22 mouse cellular contexts compared by ENCODE assay signal in the genomic region with DNA sequence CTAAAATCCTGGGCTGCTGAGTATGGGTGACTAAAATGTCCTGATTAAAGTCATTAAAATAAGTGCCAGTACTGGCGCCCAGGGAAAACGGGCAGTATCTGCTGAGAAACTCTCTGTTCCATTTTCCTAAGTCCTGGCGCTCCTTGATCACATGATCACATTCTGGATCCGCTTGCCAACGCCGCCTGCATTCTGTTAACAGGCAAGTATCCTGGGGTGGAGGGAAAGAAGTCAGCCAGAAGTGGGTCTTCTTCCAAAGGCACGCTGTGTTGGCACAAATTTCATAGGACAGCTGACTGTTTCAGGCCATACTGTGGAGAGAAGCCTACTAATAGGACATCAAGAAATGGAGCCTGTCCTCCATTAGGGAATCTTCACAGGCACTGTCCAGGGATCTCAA. TPM values are rescaled to one million over a fixed set of nuclear protein-coding genes. Genes with fewer than 3 reads are reported as not detected.
DNase-seq lines count a peak whose midpoint lies in the region; ATAC-seq and TF ChIP-seq lines count a peak whose summit lies in the region.
"Had no signal": no experiment of that assay in that cellular context is flagged by ENCODE, and none has a peak within 500 bp of the region (broad histone marks: within the 10 kb centered on the region; RNA-seq: fewer than 3 reads in every experiment).

No protein-coding gene starts in this region.

- ATAC-seq in neural tube, embryonic 15.5 days (ENCODE audit: low FRiP score): no peak
- ATAC-seq: liver, postnatal 0 days had no signal

- no peaks in the 10 kb centered on the region for H3K36me3 ChIP-seq in neural tube, embryonic 15.5 days
- H3K36me3 ChIP-seq: forebrain, embryonic 12.5 days; kidney, embryonic 15.5 days; limb, embryonic 10.5 days; midbrain, embryonic 12.5 days; neural tube, embryonic 12.5 days; stomach, embryonic 15.5 days had no signal

- no peak overlapping the region for H3K27ac ChIP-seq in neural tube, embryonic 15.5 days (replicated peaks)
- H3K27ac ChIP-seq: forebrain, embryonic 12.5 days; hindbrain, embryonic 14.5 days; kidney, embryonic 15.5 days; limb, embryonic 10.5 days; midbrain, embryonic 12.5 days; neural tube, embryonic 12.5 days; stomach, embryonic 15.5 days had no signal

- no peak overlapping the region for H3K9ac ChIP-seq in neural tube, embryonic 15.5 days (replicated peaks)
- H3K9ac ChIP-seq: forebrain, embryonic 12.5 days; hindbrain, embryonic 14.5 days; kidney, embryonic 15.5 days; liver, postnatal 0 days; midbrain, embryonic 12.5 days; neural tube, embryonic 12.5 days; stomach, embryonic 15.5 days had no signal

- WGBS in neural tube, embryonic 15.5 days: 90% methylated on average over 7 of the region's 7 CpGs

- intact Hi-C loops in left cerebral cortex, postnatal 14 days (cut with DNase I): no loop called here

- H3K4me1 ChIP-seq in neural tube, embryonic 15.5 days: no peaks in the 10 kb centered on the region
- H3K4me1 ChIP-seq: forebrain, embryonic 12.5 days; kidney, embryonic 15.5 days; limb, embryonic 10.5 days; midbrain, embryonic 12.5 days; neural tube, embryonic 12.5 days; stomach, embryonic 15.5 days had no signal

- H3K27me3 ChIP-seq in neural tube, embryonic 15.5 days (replicated peaks): no peaks in the 10 kb centered on the region
- H3K27me3 ChIP-seq: forebrain, embryonic 12.5 days; kidney, embryonic 15.5 days; midbrain, embryonic 12.5 days; neural tube, embryonic 12.5 days; stomach, embryonic 15.5 days had no signal

- peak; percentile 1 for DNase-seq in brain, embryonic 14.5 days (ENCODE audit: low read depth)
- DNase-seq in cerebellum, adult 11-12 months: peak; percentile 91
- peak; percentile 86 to 92 for DNase-seq in cerebellum, postnatal 14 days
- peak; percentile 75 for DNase-seq in lung, postnatal 10 days
- no peak for DNase-seq in kidney, postnatal 14 days
- DNase-seq in left cerebral cortex, postnatal 14 days (ENCODE audit: low spot score in 2 of 2): no peak
- no peak for DNase-seq in kidney, adult 9 months
- DNase-seq: adrenal gland, adult 8-10 months; heart, adult 11 months; heart, postnatal 36 days; layer of hippocampus, postnatal 36 days; liver, postnatal 0 days; right cerebral cortex, adult 18-20 months; thymus, adult 18-20 months had no signal

- no peak overlapping the region for H3K4me2 ChIP-seq in neural tube, embryonic 15.5 days
- H3K4me2 ChIP-seq: forebrain, embryonic 12.5 days; hindbrain, embryonic 14.5 days; kidney, embryonic 15.5 days; midbrain, embryonic 12.5 days; neural tube, embryonic 12.5 days; stomach, embryonic 15.5 days had no signal

- TF ChIP-seq POLR2A in brain, embryonic 14.5 days (IDR thresholded peaks at IDR 0.05; ENCODE audit: borderline replicate concordance, extremely low read depth, insufficient read depth, insufficient read length, poor library complexity, severe bottlenecking): no peak

- TF ChIP-seq CTCF in brain, embryonic 14.5 days (IDR thresholded peaks at IDR 0.05; ENCODE audit: borderline replicate concordance, extremely low read depth, insufficient read depth, insufficient read length): no peak

- no peaks in the 10 kb centered on the region for H3K9me3 ChIP-seq in neural tube, embryonic 15.5 days (replicated peaks)
- H3K9me3 ChIP-seq: forebrain, embryonic 12.5 days; kidney, embryonic 15.5 days; limb, embryonic 10.5 days; midbrain, embryonic 12.5 days; neural tube, embryonic 12.5 days; stomach, embryonic 15.5 days had no signal

- no peak overlapping the region for H3K4me3 ChIP-seq in neural tube, embryonic 15.5 days (replicated peaks)
- H3K4me3 ChIP-seq: forebrain, embryonic 12.5 days; kidney, embryonic 15.5 days; limb, embryonic 10.5 days; midbrain, embryonic 12.5 days; neural tube, embryonic 12.5 days; stomach, embryonic 15.5 days had no signal

RNA-seq across cellular contexts. Expression of gene Akirin2, which starts 52.0 kb away (rescaled TPM):
- polyA plus RNA-seq in brain, embryonic 14.5 days (2012; rRNA removed): 139 and 159 TPM in 2 replicates
- 74.3 and 90.5 TPM in 2 replicates for polyA plus RNA-seq in neural tube, embryonic 15.5 days (2015; fragmentation: Nextera tagmentation; extraction: Ambion mirVana)
- 100 to 1,000 TPM; 105 to 106 TPM for total RNA-seq in left cerebral cortex, postnatal 14 days (2021)

Comparison
In these comparisons a context has a peak if more than half of its experiments do, and no peak if none do; other contexts are left out.
1. DNase-seq: peak in brain, embryonic 14.5 days (single experiment), cerebellum, adult 11-12 months (single experiment), cerebellum, postnatal 14 days (2 of 2) and lung, postnatal 10 days (single experiment); none in kidney, postnatal 14 days (single experiment), left cerebral cortex, postnatal 14 days (0 of 2) and kidney, adult 9 months (single experiment).